Mouse (Mus musculus) ES-E14 (cell line): Measurements from ENCODE around the gene Catsper2.

Experiments used
- HCFC1 ChIP-seq: IDR thresholded peaks from 2 replicates; pipeline ENCODE4 v1.6.1; 2012; ENCODE audit warnings: low read length, inconsistent platforms, borderline replicate concordance; ENCODE audit not compliant: insufficient read depth
- ZNF384 ChIP-seq: IDR thresholded peaks from 2 replicates; pipeline ENCODE4 v1.6.1; 2012; ENCODE audit warnings: low read depth, low read length, inconsistent platforms

GRCm38 (mm10) chr2:121368831-121369230, 44.8 kb downstream of the Catsper2 start:
- no peak for TF ChIP-seq ZNF384
- no peak for TF ChIP-seq HCFC1
